Mouse (Mus musculus) testis, postnatal 14 days (tissue): Measurements from ENCODE around the gene Inca1.

Experiments
- DNase-seq: peaks from one replicate; pipeline ENCODE4 v3.0.0; 2021; ENCODE audit warnings: low spot score

The Inca1 gene

GRCm38 (mm10) chr11:70652884-70653344, 47.0 kb downstream of the Inca1 start:
- no peak for DNase-seq

- DNase-seq, result no peak
Measured at GRCm38 (mm10) chr11:70652029-70652883, 47.7 kb downstream of the Inca1 start.

DNA sequence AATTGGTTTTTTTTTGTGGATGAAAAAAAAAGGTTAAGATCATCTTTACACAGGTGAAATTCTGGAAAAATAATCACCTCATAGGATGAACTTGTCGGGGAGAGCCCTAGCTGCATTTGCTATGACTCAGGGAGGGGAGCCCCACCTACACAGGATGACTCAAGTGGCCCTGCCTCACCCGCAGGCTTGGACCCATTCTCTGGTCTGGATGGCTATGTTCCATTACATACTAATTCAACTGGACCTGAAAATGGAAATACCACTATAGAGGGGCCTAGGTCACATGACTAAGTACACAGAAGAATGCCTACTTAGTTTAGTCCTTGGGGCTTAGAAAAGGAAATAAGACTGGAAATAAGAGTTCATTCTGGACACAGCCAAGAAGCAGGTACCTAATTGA, 48.6 kb downstream of the Inca1 start:
- no peak for DNase-seq

- no peak for DNase-seq
Measured at GRCm38 (mm10) chr11:70650322-70651175, 49.4 kb downstream of the Inca1 start.

DNA sequence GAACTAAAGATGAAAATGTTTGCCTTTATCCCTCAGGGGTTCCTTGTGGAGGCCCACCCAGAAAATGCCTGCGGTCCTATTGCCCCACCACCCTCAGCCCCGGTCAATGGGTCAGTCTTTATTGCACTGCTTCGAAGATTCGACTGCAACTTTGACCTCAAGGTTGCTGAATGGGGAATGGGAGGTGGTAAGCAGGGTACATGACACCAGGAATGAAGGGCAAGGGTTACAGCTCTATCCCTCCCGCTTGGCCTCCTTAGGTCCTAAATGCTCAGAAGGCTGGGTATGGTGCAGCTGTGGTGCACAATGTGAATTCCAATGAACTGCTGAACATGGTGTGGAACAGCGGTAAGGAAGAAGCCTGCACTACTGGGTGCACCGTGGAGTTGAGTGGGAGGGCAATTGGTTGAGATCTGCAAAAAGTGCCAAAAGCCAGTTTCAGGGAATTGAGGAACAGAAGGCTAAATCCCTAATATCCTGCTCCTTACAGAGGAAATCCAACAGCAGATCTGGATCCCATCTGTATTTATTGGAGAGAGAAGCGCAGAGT, 50.7 kb downstream of the Inca1 start:
- no peak for DNase-seq

DNA sequence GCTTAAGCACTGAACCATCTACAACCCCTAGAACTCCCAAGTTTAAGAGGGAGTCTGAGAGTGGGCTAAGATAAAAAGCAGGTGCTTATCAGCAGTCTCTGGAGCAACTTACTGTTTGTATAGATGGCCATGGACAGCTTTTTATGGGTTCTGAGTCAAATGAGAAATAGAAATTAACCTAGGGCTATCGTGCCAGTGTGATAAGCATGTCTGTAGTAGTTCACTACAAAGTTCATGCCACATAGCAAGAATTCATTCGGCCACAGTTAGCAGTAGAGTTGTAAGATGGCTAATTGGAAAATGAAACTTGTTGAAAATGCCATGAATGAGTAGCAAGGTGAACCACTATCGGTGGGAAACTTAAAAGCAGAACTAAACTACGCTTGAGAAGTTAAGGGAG, 51.4 kb downstream of the Inca1 start:
- no peak for DNase-seq

DNA sequence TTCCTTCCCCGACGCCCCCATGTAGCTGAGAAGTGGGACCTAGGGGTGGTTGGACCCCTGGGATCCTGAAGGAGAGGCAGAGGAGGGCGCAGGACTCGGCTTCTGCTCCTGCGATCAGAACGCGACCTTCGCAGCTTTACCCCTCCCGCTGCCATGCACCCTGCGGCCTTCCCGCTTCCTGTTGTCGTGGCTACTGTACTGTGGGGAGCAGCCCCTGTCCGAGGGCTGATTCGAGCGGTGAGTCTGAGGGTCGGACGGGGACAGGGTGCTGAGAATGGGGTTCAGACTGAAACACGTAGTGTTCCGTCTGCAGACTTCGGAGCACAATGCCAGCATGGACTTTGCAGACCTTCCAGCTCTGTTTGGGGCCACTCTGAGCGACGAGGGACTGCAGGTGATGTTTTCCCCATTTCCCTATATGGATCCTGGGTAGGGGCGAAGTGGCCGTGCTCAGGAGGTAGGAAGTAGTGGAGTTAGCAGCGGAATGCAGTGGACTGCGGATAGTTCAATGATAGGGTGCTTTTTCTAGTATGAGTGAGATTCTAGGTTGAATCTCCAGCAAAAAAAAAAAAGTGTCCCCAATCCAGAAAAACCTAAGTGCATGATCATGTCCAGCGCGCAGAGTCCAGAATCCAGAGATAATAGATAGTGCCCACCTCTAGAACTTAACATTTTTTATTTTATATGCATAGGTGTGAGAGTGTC, 52.1 kb downstream of the Inca1 start:
- no peak for DNase-seq

DNA sequence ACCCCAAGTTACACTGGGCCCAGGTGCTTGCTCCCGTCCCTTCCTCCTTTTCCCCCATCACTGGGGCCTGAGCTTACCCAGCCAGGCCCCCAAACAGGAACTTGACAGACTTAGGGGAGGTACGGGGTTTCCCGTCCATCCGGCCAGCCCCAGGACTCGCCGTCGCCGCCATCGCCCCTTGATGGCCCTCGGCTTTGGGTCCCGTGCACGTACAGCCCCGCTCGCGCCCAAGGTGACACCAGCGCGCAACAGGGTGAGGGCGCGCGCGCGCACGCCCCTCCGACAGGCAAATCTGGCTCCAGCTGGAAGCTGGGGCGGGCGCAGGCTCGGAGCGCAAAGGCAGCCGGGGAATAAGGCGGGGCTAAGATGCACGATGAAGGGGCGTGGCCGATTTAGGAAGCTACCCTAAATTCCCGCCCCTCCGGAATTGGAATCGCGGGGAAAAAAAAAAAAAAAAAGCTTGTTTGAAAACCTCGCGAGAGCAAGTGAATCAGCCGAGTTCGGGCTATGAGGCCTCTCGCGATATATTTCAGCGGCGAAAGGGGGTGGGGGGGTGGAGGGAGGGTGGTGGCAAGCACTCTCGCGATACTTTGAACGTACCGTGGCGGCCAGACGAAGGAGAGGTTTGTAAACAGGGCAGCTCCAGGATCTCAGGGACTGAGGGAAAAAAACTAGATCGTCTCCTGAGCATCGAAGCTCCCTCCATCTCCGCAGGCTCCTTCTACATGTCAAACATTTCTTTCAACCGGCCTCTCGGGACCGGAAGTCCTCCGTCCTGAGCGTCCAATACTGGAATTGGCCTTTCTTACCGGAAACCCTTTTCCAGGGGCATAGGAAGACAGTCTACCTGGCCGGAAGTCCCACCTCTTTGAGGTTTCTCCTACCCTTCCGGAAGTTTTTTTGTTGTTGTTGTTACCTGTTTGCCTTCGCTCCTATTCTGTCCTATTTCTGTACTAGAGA, 53.0 kb downstream of the Inca1 start, which contains the start of the genes Rnf167 and Slc25a11:
Gene Rnf167 (plus strand): TSS at position 545 of the 960 bp plus-strand sequence.
Gene Slc25a11 (minus strand): TSS at position 789 of the 960 bp plus-strand sequence.
- DNase-seq, result peak; percentile 97

- no peak for DNase-seq
Measured at GRCm38 (mm10) chr11:70646259-70646555, 53.7 kb downstream of the Inca1 start.

DNA sequence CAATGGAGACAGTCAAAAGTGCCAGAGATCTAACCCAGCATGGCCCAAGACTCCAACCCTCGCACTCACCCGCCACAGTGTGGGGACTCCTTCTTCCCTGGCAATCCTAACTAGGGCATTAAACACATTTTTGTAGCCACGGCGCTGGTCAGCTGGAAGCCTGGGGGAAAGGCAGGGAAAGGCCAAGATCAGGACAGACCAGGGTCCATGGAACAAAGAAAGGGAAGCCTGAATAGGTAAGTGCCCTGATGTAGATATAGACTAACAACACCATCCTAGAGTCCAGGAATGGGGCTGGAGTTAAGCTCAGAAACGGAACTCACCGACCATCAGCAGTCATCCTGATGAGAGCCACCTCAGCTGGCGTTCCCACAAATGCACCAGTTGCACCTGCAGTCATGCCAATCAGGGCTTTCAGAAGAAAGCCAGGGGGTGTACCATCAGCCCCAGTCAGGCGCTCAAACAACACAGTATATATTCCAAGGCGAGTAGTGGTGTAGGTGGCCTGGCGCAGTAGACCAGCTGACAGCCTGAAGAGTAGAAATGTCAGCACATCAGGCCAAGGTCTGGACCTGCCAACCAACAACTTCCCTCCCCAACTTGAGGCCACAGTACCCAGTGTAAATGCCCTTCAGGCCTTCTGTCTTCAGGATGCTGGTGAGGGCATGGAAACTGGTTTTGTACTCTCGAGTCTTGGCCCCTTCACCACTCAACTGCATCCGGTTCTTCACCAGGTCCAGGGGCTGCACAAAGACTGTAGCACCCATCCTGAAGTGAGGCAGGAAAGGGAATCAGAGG, 54.3 kb downstream of the Inca1 start:
- DNase-seq, result no peak

GRCm38 (mm10) chr11:70644564-70645103, 55.3 kb downstream of the Inca1 start:
- DNase-seq, result no peak

DNA sequence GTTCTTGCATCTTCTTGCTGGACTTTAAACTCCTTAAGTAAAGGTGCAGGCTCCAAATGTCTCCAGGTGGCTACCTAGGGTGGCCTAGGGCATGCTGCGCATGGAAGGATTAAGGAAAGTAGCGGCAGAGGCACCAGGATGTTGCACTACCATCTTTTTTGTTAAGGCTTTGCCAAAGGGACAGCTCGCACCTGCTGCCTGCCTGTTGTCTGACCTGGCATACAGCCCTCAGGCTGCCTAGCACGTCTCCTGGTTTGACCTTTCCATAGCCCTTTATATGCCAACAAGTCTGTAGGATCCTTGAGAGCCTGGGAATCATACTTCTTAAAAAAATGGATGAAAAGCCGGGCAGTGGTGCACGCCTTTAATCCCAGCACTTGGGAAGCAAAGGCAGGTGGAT, 56.9 kb downstream of the Inca1 start:
- no peak for DNase-seq

DNA sequence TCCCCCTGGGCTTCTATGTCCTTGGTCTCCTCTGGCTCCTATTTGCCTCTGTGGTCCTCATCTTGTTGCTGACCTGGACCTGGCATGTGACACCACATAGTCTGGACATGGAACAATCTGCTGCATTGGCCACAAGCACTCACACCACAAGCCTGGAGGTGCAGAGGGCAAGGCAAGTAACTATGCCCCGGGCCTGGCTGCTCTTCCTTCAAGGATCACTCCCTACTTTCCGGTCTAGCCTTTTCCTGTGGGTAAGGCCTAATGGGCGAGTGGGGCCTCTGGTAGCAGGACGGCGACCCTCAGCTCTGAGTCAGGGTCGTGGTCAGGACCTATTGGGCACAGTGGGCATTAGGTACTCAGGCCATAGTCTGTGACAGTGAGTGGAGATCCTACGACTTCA, 58.7 kb downstream of the Inca1 start:
- DNase-seq, result no peak

- no peak for DNase-seq
Measured at GRCm38 (mm10) chr11:70639976-70640375, 60.0 kb downstream of the Inca1 start.

- DNase-seq, result no peak
Measured at GRCm38 (mm10) chr11:70638714-70639278, 61.2 kb downstream of the Inca1 start, which contains the start of gene Gp1ba. TSS of gene Gp1ba (plus strand) at chr11:70639122.
